Mouse (Mus musculus) liver, adult 2 months (tissue): ENCODE results near the gene Zscan20.
A peak's percentile ranks its signal among the peaks of the same experiment; 100 is the strongest.

Experiments used
- CTCF ChIP-seq: fragments of 200-500 bp; IDR thresholded peaks from 2 replicates; pipeline ENCODE4 v1.5.1; 2011; ENCODE audit warnings: low read depth, low read length, control low read depth
- POLR2A ChIP-seq: fragments of 200-500 bp; IDR thresholded peaks from 2 replicates; pipeline ENCODE4 v1.6.1; 2011; ENCODE audit warnings: low read length, control low read depth; ENCODE audit not compliant: insufficient read depth; ENCODE audit errors: extremely low read depth

DNA sequence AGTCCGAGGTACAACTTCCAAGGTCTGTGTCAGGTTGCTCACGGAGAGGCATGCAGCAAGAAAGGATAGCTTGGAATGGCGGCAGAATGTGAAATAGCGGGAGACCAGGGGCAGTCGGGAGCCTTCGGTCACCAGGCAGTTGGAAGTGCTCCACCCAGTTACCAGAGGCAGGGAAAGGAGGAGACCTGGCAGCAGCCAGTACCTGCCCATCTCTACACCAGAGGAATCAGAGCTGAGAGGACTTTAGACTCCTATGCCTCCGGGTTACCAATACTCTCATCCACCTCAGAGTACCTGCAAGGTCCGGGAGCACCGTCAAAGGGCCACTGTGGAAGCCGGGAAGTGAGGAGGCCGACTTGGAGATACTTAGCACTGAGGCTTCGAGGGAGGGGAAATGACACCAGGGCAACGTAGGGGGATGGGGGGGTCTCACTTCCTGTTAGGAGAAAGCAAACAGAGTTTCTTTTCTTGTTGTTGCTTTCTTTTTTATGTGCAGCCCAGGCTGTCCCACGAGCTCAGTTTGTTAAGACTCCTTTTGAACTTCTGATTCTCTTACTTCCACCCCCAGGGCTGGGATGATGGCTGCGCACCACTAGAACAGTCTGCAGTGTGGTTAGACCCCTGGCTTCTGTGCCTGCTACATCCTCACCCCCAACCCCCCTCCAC, 8.5 kb upstream of the Zscan20 start, which contains the start of gene Tlr12:
- TF ChIP-seq POLR2A (0 out of 2 replicates have a peak, but pooled peaks have one; percentile 26), CTCF (no peak)
